Mouse (Mus musculus) neural tube, embryonic 15.5 days (tissue): ENCODE measurements at regions not wholly inside any gene's neighbourhood (a gene's known extent, or its start where the extent isn't known, plus 50 kb on each side); places are given as distances from the start of the nearest gene placed in this dataset.

Experiments used
- ATAC-seq: fragments of 200-750 bp; cut with Nextera tagmentation; 2 replicates; pipeline ENCODE4 v1.8.0; 2017; ENCODE audit warnings: mild to moderate bottlenecking, moderate TSS enrichment, moderate library complexity; ENCODE audit not compliant: low FRiP score
- H3K27ac ChIP-seq: fragments of 300-500 bp; sonication (generic); replicated peaks from 2 replicates; pipeline ENCODE4 v1.5.1; 2015; ENCODE audit warnings: mild to moderate bottlenecking, inconsistent platforms
- H3K27me3 ChIP-seq: fragments of 300-500 bp; sonication (generic); replicated peaks from 2 replicates; pipeline ENCODE4 v1.6.1; 2015; ENCODE audit warnings: inconsistent platforms
- H3K36me3 ChIP-seq: fragments of 300-500 bp; sonication (generic); 2 replicates; pipeline ENCODE4 v1.6.1; 2015; ENCODE audit warnings: inconsistent platforms
- H3K4me1 ChIP-seq: fragments of 300-500 bp; sonication (generic); 2 replicates; pipeline ENCODE4 v1.6.1; 2015; ENCODE audit warnings: inconsistent platforms
- H3K4me2 ChIP-seq: fragments of 300-500 bp; sonication (generic); 2 replicates; pipeline ENCODE4 v1.6.1; 2015; ENCODE audit warnings: inconsistent platforms, mild to moderate bottlenecking, moderate library complexity
- H3K4me3 ChIP-seq: fragments of 300-500 bp; sonication (generic); replicated peaks from 2 replicates; pipeline ENCODE4 v1.5.1; 2015; ENCODE audit warnings: mild to moderate bottlenecking, inconsistent platforms
- H3K9ac ChIP-seq: fragments of 300-500 bp; sonication (generic); replicated peaks from 2 replicates; pipeline ENCODE4 v1.6.1; 2015; ENCODE audit warnings: mild to moderate bottlenecking, inconsistent platforms
- H3K9me3 ChIP-seq: fragments of 300-500 bp; sonication (generic); replicated peaks from 2 replicates; pipeline ENCODE4 v1.6.1; 2016; ENCODE audit warnings: inconsistent platforms
- WGBS: fragments of 180-500 bp; shearing (Covaris S2); methylation state at CpG from one replicate; pipeline ENCODE4 v1.1.7; 2015; ENCODE audit warnings: mixed read lengths; 5-methylcytosine and 5-hydroxymethylcytosine counted together

DNA sequence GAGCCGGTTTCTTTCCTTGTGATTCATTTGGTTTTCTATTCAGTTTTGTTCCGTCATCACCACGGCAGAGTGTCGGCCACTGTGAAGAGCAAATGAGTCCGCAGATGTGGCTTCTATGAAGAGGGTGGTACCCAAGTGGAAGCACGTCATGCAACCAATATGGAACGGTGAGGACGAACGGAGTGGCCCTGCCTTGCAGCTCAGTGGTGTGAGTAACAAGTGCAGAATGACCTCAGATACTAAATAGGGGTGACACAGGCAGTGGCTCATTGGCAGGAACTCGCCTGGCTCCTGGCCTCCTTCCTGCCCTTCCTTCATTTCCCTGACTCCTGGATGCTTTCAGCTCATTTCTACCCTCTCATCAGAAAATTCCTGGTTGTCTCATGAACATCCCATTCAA lies 60.6 kb upstream of the Podxl start:
- Histone ChIP-seq H3K4me3 (no peak overlapping the region), H3K4me2 (no peak overlapping the region), H3K27me3 (no peaks in the 10 kb centered on the region), H3K4me1 (no peaks in the 10 kb centered on the region), H3K9me3 (no peaks in the 10 kb centered on the region), H3K27ac (no peak overlapping the region), H3K9ac (no peak overlapping the region), H3K36me3 (no peaks in the 10 kb centered on the region)
- ATAC-seq, result no peak
- WGBS, result 83% methylated on average over 10 of the region's 10 CpGs

DNA sequence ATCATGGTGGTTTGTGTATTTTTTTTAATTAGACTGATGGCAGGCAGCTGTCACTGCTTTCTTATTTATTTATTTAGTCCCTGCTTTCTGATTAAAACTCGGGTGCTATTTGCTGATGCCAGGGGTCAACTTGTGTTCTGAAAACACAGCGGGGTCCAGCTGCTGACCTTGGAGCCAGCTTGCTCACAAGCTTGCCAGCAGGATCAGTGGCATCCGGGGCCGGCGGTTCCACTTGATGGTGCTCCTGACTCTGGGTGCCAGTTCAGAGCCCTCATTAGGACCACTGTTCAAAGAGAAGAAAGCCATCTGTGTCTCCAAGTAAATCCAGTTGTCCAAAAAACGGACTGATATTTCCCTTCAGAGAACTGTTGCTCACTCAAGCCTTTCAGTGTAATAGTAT lies 57.2 kb upstream of the Podxl start:
- Histone ChIP-seq H3K4me3 (no peak overlapping the region), H3K27ac (no peak overlapping the region), H3K4me1 (no peaks in the 10 kb centered on the region), H3K27me3 (no peaks in the 10 kb centered on the region), H3K9me3 (no peaks in the 10 kb centered on the region), H3K36me3 (no peaks in the 10 kb centered on the region), H3K9ac (no peak overlapping the region), H3K4me2 (no peak overlapping the region)
- 83% methylated on average over 6 of the region's 6 CpGs for WGBS
- ATAC-seq, result no peak

DNA sequence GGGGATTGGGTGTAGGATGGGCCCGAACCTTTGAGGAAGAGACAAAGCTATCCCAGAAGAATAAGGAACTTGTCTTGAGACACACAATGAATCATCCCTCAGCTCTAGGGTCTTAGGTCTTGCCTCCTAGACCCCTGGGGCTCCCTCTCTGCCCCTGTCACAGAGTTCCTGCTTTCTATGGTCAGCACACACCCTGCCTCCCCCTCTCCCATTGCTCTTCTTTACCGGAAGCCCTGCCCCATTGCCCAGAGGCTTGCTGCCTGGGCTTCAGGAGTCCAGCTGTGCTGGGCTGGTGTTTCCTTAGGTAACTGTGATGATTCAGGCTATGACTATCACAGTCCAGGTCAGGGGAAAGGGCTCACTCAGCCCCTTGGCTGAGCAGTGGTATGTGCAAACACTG lies 55.1 kb upstream of the Podxl start:
- ATAC-seq, result no peak
- WGBS, result 81% methylated on average over 2 of the region's 2 CpGs
- no peaks in the 10 kb centered on the region for H3K36me3 ChIP-seq

DNA sequence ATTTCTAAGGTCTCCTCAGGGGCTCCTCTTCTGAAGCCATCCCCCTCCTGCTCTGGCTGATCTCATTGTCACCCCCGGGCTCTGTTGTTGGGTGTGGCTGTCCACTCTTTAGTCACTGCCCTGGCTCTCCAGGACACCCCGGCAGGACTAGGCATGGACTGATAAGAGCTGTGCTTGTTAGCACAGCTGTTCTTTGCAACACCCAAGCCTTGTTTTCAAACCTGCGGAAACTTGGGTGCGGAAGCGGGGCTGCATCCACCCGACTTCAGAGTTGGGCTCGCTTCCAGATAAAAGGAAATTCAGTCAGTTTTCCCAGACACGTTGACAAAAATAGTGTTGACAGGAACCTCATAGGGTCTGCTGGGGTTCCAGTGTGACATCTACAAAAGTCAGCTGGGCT lies 53.6 kb upstream of the Podxl start:
- H3K36me3 ChIP-seq, result no peaks in the 10 kb centered on the region
- H3K4me2 ChIP-seq, result no peak overlapping the region
- 79% methylated on average over 8 of the region's 8 CpGs for WGBS
- no peaks in the 10 kb centered on the region for H3K27me3 ChIP-seq
- no peaks in the 10 kb centered on the region for H3K9me3 ChIP-seq
- no peak overlapping the region for H3K27ac ChIP-seq
- ATAC-seq, result no peak
- H3K4me3 ChIP-seq, result no peak overlapping the region
- H3K9ac ChIP-seq, result no peak overlapping the region
- no peaks in the 10 kb centered on the region for H3K4me1 ChIP-seq

More for the DNA sequence above, 55.1 kb upstream of the Podxl start:
- H3K9me3 ChIP-seq, result no peaks in the 10 kb centered on the region
- no peaks in the 10 kb centered on the region for H3K27me3 ChIP-seq
- no peak overlapping the region for H3K9ac ChIP-seq
- H3K27ac ChIP-seq, result no peak overlapping the region
- no peaks in the 10 kb centered on the region for H3K4me1 ChIP-seq
- no peak overlapping the region for H3K4me2 ChIP-seq
- no peak overlapping the region for H3K4me3 ChIP-seq

DNA sequence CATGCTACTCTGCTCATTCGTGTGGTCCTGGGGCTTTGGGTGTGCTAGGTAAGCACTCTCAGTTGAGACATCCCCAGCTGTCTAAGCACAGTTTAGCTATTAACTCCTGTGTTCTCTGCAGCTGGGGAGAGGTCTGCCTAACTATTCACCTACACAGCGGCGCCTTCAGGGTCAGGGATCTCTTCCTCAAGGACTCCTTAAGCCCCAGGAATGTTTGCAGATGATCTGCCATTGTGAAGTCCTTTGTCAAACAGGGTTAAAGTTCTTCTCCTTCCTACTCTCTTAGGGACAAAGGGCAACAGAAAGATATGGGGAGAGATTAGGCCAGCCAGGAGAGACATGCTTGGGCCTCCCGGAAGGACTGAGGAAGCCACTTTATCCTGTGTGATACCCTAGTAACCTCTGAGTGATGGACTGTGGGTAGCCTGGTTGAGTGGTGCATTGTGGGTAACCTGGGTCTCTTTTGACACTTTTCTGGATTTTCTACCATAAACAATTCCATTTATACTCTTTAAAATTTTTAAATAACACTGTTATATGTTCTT lies 51.7 kb upstream of the Podxl start:
- ATAC-seq, result no peak
- H3K27ac ChIP-seq, result no peak overlapping the region
- 92% methylated on average over 4 of the region's 4 CpGs for WGBS
- no peaks in the 10 kb centered on the region for H3K36me3 ChIP-seq
- no peaks in the 10 kb centered on the region for H3K4me1 ChIP-seq
- no peaks in the 10 kb centered on the region for H3K9me3 ChIP-seq
- H3K9ac ChIP-seq, result no peak overlapping the region
- no peak overlapping the region for H3K4me3 ChIP-seq
- H3K4me2 ChIP-seq, result no peak overlapping the region
- H3K27me3 ChIP-seq, result no peaks in the 10 kb centered on the region

DNA sequence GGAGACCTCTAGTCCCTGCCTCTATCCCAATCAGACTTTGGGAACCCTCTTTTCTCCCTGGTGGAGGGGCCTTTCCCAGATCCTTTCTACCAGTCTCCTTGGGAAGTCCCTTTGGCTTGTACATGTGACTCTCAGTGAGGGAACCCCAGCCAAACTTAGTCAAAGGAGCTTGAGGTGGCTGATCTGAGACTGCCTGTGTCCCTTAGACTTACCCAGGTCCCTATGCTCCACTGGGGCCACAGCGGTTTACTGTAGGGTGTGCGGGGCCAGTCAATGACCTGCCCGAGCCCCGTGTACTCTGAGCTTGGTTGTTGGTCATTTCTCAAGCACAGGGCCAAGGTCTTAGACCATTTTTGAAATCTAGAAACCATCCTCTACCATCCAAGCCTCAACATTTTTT lies 50.8 kb upstream of the Podxl start:
- H3K9me3 ChIP-seq, result no peaks in the 10 kb centered on the region
- no peaks in the 10 kb centered on the region for H3K27me3 ChIP-seq
- no peaks in the 10 kb centered on the region for H3K4me1 ChIP-seq
- no peaks in the 10 kb centered on the region for H3K36me3 ChIP-seq
- no peak overlapping the region for H3K27ac ChIP-seq
- no peak overlapping the region for H3K4me2 ChIP-seq
- ATAC-seq, result no peak
- no peak overlapping the region for H3K4me3 ChIP-seq
- H3K9ac ChIP-seq, result no peak overlapping the region
- 94% methylated on average over 4 of the region's 4 CpGs for WGBS

DNA sequence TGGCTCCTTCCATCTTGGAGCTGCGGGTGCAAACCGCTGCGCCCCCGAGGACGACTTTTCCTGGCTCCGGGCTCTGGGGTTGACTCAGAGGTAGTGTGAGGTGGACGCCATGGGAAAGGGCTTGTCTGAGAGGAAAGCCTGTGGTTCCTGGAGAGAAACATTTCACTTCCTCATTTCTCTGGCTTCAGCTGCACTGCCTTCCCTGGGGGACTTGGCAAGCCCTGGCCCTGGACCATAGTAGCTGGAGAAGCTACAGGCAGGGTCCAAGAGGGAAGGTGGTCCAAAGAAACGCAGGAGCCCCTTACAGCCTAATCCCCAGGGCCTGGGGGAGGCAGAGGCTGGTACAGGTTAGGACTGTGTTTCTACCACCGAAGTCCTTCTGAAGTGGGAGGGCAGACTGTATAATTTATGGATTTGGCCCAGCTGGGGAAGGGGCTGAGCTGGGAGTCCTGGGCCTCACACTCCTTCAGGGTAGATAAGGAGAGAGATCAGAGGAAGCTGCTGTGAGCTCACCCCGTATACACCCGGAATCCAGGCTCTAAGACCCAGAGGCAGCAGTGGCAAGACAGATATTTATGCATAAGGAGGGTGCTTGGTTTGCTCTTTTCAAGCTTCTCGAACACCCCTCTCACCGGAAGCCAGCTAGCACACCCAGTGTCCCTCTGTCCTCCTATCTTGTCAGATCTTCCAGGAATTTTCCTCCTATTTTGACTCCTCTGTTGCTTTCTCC lies 50.0 kb upstream of the Podxl start:
- H3K9me3 ChIP-seq, result no peaks in the 10 kb centered on the region
- 70% methylated on average over 13 of the region's 13 CpGs for WGBS
- no peak overlapping the region for H3K27ac ChIP-seq
- no peaks in the 10 kb centered on the region for H3K27me3 ChIP-seq
- H3K36me3 ChIP-seq, result no peaks in the 10 kb centered on the region
- H3K4me1 ChIP-seq, result no peaks in the 10 kb centered on the region
- H3K9ac ChIP-seq, result no peak overlapping the region
- no peak for ATAC-seq
- no peak overlapping the region for H3K4me3 ChIP-seq
- H3K4me2 ChIP-seq, result no peak overlapping the region
